Mouse (Mus musculus): ENCODE measurements around the gene Fcgrt.

GRCm38 (mm10) chr7:45148534-45149098 is 45.0 kb upstream of the Fcgrt start:
- TF ChIP-seq POLR2A (IDR thresholded peaks at IDR 0.05; ENCODE audit: low read depth, low read length): no peak
- TF ChIP-seq JUND (conservative IDR thresholded peaks at IDR 0.05; ENCODE audit: low read depth, low read length): no peak
- no peak for TF ChIP-seq POLR2AphosphoS2 (IDR thresholded peaks at IDR 0.05; ENCODE audit: low read depth, low read length)
